Mouse (Mus musculus) lung, postnatal 0 days (tissue): ENCODE data around the gene Prph2.

Source experiments
- CTCF ChIP-seq: IDR thresholded peaks from 2 replicates; pipeline ENCODE4 v1.5.1; 2016; ENCODE audit warnings: antibody characterized with exemption, mild to moderate bottlenecking
- EP300 ChIP-seq: IDR thresholded peaks from 2 replicates; pipeline ENCODE4 v1.6.1; 2016; ENCODE audit warnings: antibody characterized with exemption, mild to moderate bottlenecking, control low read depth

DNA sequence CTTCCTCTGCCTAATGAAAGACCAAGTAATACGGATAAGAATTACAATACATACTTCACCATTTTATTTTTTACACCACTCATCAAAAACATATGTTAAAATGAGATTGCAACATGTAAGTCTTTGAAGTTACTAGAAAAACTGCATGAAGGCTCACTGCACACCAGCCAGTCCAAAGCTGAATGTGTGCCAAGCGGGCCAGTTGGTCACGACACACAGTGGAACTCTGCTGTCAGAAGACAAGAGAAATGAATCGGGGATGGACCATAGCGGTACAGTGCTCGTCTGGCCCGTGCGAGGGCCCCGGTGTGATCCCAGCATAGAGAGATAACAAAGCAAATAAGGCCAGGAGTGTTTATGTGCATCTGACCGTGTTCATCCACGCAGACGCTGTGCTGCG is 52.9 kb downstream of the Prph2 start:
- TF ChIP-seq EP300: no peak
- TF ChIP-seq CTCF: no peak
